Mouse (Mus musculus): ENCODE measurements around the gene Rbfox3.

DNA sequence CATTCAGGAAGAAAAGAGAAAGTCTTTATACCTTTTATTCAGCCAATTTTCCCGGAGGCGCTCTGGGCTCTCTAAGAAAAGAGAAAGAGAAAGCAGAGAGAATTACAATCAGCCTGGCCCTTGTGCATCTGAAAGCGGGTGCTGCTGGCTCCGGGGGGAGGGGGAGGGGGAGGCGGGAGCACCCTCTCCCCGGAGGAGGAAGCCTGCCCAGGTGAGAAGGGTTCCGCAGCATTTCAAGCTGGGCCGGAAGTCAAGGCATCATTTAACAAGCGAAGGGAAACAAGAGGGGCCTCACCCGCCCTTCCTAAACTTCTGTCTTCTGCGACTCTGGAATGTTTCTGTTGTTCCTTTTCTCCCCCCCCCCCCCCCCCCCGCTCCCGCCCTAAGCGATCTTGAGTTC, 301.3 kb downstream of the Rbfox3 start:
- TF ChIP-seq CTCF (IDR thresholded peaks at IDR 0.05; ENCODE audit: borderline replicate concordance, insufficient read depth, low read depth, low read length): no peak
- TF ChIP-seq POLR2A (IDR thresholded peaks at IDR 0.05; ENCODE audit: borderline replicate concordance, insufficient read depth, low read length): no peak
